Mouse (Mus musculus): ENCODE data around the gene Ccdc13. TPM values are rescaled to one million over a fixed set of nuclear protein-coding genes. Genes with fewer than 3 reads are reported as not detected.

The Ccdc13 gene
- polyA plus RNA-seq (2012; fragmentation: generic; extraction: Trizol): 0.01 TPM

DNA sequence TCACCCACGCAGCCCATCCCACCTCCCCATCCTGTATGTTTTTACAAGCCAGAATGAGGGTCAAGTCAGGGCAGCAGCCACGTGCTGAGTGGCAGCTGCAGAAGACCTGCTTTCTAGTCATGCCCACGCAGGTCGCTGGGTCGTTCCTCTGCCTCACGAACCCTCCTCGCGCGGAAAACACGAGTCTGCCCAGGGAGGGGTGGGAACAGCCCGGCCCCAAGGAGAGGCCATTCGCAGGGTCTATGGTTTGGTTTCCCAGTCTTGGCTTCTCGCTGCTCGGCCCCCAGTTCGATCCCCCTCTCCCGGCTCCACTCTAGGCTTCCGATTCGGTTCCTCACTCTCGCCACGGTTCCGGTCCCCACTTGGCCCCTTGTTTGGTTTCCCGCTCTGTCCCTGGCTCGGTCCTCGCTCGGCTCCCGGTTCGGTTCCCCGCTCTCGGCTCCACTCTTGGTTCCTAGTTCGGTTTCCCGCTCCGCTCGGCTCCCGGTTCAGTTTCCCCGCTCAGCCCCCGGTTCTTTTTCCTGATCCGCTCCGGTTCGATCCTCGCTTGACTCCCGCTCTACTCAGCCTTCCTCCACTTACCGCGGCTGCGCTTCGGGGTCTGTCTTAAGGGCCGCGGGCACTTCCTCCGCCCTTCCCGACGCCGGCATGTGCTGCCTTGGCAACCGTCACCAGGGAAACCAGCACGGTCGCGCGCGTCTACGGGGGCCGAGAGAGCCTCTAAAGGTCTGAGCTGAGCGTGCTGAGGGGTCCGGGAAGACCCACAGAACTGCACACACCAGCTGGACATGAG is at the start of gene Ccdc13:
Gene Ccdc13 (minus strand): TSS at position 633 of the 793 bp plus-strand sequence.
- H3K4me2 ChIP-seq (ENCODE audit: low read depth): no peak within 1 kb of the TSS
- TF ChIP-seq REST (IDR thresholded peaks at IDR 0.05; ENCODE audit: insufficient read depth, insufficient read length): no peak
- no peak for TF ChIP-seq TCF3 (IDR thresholded peaks at IDR 0.05; ENCODE audit: insufficient read length, low read depth)
- no peak for TF ChIP-seq MYOD1 (IDR thresholded peaks at IDR 0.05; ENCODE audit: control insufficient read depth in 1 of 3, insufficient read length in 2 of 3, low read depth in 2 of 3)
- TF ChIP-seq POLR2AphosphoS2 (IDR thresholded peaks at IDR 0.05; ENCODE audit: insufficient read length, low read depth): no peak
- no peak for TF ChIP-seq E2F4 (IDR thresholded peaks at IDR 0.05; ENCODE audit: insufficient read depth)
- no peak for TF ChIP-seq TCF12 (IDR thresholded peaks at IDR 0.05; ENCODE audit: insufficient read depth, poor library complexity, severe bottlenecking)
- no peak for TF ChIP-seq MAX (IDR thresholded peaks at IDR 0.05; ENCODE audit: low read depth)
- TF ChIP-seq MYOG (IDR thresholded peaks at IDR 0.05; ENCODE audit: control insufficient read depth in 1 of 3, insufficient read depth in 1 of 3, insufficient read length in 2 of 3, low read depth in 2 of 3): no peak
- no peak for TF ChIP-seq POLR2A (IDR thresholded peaks at IDR 0.05; ENCODE audit: insufficient read length, low read depth)
- no peak for TF ChIP-seq CEBPB (IDR thresholded peaks at IDR 0.05; ENCODE audit: insufficient read depth, poor library complexity, severe bottlenecking)
- no peak for TF ChIP-seq USF1 (IDR thresholded peaks at IDR 0.05; ENCODE audit: low read depth)
- TF ChIP-seq SRF (IDR thresholded peaks at IDR 0.05; ENCODE audit: control insufficient read depth, insufficient read length, low read depth): no peak
- no peaks in the 10 kb centered on the region for H3K79me2 ChIP-seq (ENCODE audit: control insufficient read depth, insufficient read depth)
- H3K27me3 ChIP-seq (ENCODE audit: control insufficient read depth, insufficient read depth, insufficient read length): peaks cover 11% of the 10 kb centered on the region
- H3K4me3 ChIP-seq: no peak within 1 kb of the TSS
- no peaks in the 10 kb centered on the region for H3K36me3 ChIP-seq (ENCODE audit: control insufficient read depth, insufficient read depth)
- no peak within 1 kb of the TSS for H3ac ChIP-seq (ENCODE audit: control insufficient read depth, insufficient read length)

DNA sequence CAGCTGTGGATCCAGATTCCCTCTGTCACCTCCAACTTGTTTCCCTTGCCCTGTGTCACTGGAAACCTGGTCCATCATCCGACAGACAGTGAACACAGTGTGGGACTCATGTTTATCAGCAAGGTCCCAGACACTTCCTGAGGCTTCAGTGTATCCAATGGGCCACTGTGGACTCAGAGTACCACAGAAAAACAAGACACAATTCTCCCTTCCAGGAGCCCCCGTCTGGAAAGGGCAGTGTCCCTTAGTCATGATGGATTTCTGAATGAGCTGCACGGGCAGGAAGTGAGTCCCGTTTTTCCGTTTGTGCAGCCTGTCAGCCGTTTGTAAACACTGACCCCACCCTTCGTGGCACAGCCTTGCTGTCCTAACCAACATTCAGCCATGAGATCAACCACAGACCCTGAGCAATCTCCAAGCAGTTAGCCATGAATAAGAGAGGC is 42.8 kb upstream of the Ccdc13 start:
- Histone ChIP-seq H3ac (ENCODE audit: control insufficient read depth, insufficient read length) (no peak overlapping the region), H3K27me3 (ENCODE audit: control insufficient read depth, insufficient read depth, insufficient read length) (no peaks in the 10 kb centered on the region), H3K79me2 (ENCODE audit: control insufficient read depth, insufficient read depth) (no peaks in the 10 kb centered on the region), H3K4me3 (no peak overlapping the region), H3K36me3 (ENCODE audit: control insufficient read depth, insufficient read depth) (no peaks in the 10 kb centered on the region), H3K4me2 (ENCODE audit: low read depth) (peak overlapping the region; percentile 38)
- no peak for TF ChIP-seq POLR2AphosphoS2 (IDR thresholded peaks at IDR 0.05; ENCODE audit: insufficient read length, low read depth)
- no peak for TF ChIP-seq TCF12 (IDR thresholded peaks at IDR 0.05; ENCODE audit: insufficient read depth, poor library complexity, severe bottlenecking)
- TF ChIP-seq TCF3 (IDR thresholded peaks at IDR 0.05; ENCODE audit: insufficient read length, low read depth): no peak
- no peak for TF ChIP-seq MYOG (IDR thresholded peaks at IDR 0.05; ENCODE audit: control insufficient read depth in 1 of 3, insufficient read depth in 1 of 3, insufficient read length in 2 of 3, low read depth in 2 of 3)
- TF ChIP-seq MYOD1 (IDR thresholded peaks at IDR 0.05; ENCODE audit: control insufficient read depth in 1 of 3, insufficient read length in 2 of 3, low read depth in 2 of 3): no peak
- TF ChIP-seq CEBPB (IDR thresholded peaks at IDR 0.05; ENCODE audit: insufficient read depth, poor library complexity, severe bottlenecking): no peak
- no peak for TF ChIP-seq REST (IDR thresholded peaks at IDR 0.05; ENCODE audit: insufficient read depth, insufficient read length)
- no peak for TF ChIP-seq POLR2A (IDR thresholded peaks at IDR 0.05; ENCODE audit: insufficient read length, low read depth)
- TF ChIP-seq MAX (IDR thresholded peaks at IDR 0.05; ENCODE audit: low read depth): no peak
- no peak for TF ChIP-seq SRF (IDR thresholded peaks at IDR 0.05; ENCODE audit: control insufficient read depth, insufficient read length, low read depth)
- TF ChIP-seq USF1 (IDR thresholded peaks at IDR 0.05; ENCODE audit: low read depth): no peak
- TF ChIP-seq E2F4 (IDR thresholded peaks at IDR 0.05; ENCODE audit: insufficient read depth): no peak

DNA sequence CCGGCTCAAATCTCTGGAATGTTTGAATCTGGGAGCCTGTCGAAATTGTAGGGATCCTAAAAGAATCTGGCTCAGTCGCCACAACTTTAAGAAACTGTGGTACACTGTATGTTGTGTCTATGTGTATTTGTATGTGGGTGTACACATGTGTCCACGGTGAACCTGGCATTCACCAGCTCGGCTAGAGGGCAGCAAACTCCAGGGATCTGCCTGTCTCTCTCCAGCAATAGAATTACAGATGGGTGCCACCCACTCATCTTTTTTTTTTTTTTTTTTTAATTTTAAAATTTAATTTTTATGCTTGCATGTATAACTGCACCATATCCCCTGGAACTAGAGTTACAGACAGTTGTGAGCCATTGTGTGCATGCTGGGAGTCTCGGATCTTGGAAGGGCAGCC is 42.0 kb upstream of the Ccdc13 start:
- H3K36me3 ChIP-seq (ENCODE audit: control insufficient read depth, insufficient read depth): no peaks in the 10 kb centered on the region
- H3K79me2 ChIP-seq (ENCODE audit: control insufficient read depth, insufficient read depth): no peaks in the 10 kb centered on the region
- H3K4me3 ChIP-seq: no peak overlapping the region
- no peaks in the 10 kb centered on the region for H3K27me3 ChIP-seq (ENCODE audit: control insufficient read depth, insufficient read depth, insufficient read length)
- TF ChIP-seq SRF (IDR thresholded peaks at IDR 0.05; ENCODE audit: control insufficient read depth, insufficient read length, low read depth) (no peak), POLR2AphosphoS2 (IDR thresholded peaks at IDR 0.05; ENCODE audit: insufficient read length, low read depth) (no peak), POLR2A (IDR thresholded peaks at IDR 0.05; ENCODE audit: insufficient read length, low read depth) (no peak), E2F4 (IDR thresholded peaks at IDR 0.05; ENCODE audit: insufficient read depth) (no peak), REST (IDR thresholded peaks at IDR 0.05; ENCODE audit: insufficient read depth, insufficient read length) (no peak), MYOG (IDR thresholded peaks at IDR 0.05; ENCODE audit: control insufficient read depth in 1 of 3, insufficient read depth in 1 of 3, insufficient read length in 2 of 3, low read depth in 2 of 3) (no peak), USF1 (IDR thresholded peaks at IDR 0.05; ENCODE audit: low read depth) (no peak), MAX (IDR thresholded peaks at IDR 0.05; ENCODE audit: low read depth) (no peak), CEBPB (IDR thresholded peaks at IDR 0.05; ENCODE audit: insufficient read depth, poor library complexity, severe bottlenecking) (no peak), TCF12 (IDR thresholded peaks at IDR 0.05; ENCODE audit: insufficient read depth, poor library complexity, severe bottlenecking) (no peak), TCF3 (IDR thresholded peaks at IDR 0.05; ENCODE audit: insufficient read length, low read depth) (no peak)
- H3K4me2 ChIP-seq (ENCODE audit: low read depth): no peak overlapping the region
- no peak overlapping the region for H3ac ChIP-seq (ENCODE audit: control insufficient read depth, insufficient read length)

DNA sequence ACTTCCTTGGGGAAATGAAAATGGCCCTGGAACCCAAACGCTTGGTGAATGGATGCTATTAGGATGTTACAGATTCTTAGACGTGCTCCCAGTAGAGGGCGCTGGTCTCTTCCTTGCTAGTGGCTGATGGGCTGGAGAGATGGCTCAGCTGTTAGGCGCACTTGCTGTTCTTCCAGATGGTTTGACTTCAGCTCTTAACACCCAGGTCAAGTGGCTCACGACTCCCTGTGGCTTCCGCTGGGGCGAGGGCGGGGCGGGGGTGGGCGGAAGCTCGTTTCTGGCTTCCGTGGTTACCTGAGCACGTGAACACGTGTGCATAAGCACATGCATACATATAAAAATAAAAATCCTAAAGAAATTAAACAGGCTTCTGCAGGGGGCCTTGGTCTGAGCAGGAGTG is 41.6 kb upstream of the Ccdc13 start:
- Histone ChIP-seq H3K36me3 (ENCODE audit: control insufficient read depth, insufficient read depth) (no peaks in the 10 kb centered on the region), H3K27me3 (ENCODE audit: control insufficient read depth, insufficient read depth, insufficient read length) (no peaks in the 10 kb centered on the region), H3K4me3 (no peak overlapping the region), H3ac (ENCODE audit: control insufficient read depth, insufficient read length) (no peak overlapping the region), H3K79me2 (ENCODE audit: control insufficient read depth, insufficient read depth) (no peaks in the 10 kb centered on the region), H3K4me2 (ENCODE audit: low read depth) (no peak overlapping the region)
- TF ChIP-seq E2F4 (IDR thresholded peaks at IDR 0.05; ENCODE audit: insufficient read depth) (no peak), MYOD1 (IDR thresholded peaks at IDR 0.05; ENCODE audit: control insufficient read depth in 1 of 3, insufficient read length in 2 of 3, low read depth in 2 of 3) (peak in 2 of 3 experiments; percentile 10 to 49), MYOG (IDR thresholded peaks at IDR 0.05; ENCODE audit: control insufficient read depth in 1 of 3, insufficient read depth in 1 of 3, insufficient read length in 2 of 3, low read depth in 2 of 3) (peak in 1 of 3 experiments; percentile 65), SRF (IDR thresholded peaks at IDR 0.05; ENCODE audit: control insufficient read depth, insufficient read length, low read depth) (no peak)

Measured in myocyte (in vitro differentiated cells).